Mouse (Mus musculus) kidney, postnatal 14 days (tissue): ENCODE measurements around the gene Hap1.
"Not testable (repeated sequence)": the region's sequence is repeated elsewhere in the genome, so short reads cannot be mapped to it uniquely, and the experiment has no call there.

Source experiments
- DNase-seq: peaks from one replicate; pipeline ENCODE4 v3.0.0; 2022; ENCODE audit warnings: mixed read lengths

Gene Hap1

DNA sequence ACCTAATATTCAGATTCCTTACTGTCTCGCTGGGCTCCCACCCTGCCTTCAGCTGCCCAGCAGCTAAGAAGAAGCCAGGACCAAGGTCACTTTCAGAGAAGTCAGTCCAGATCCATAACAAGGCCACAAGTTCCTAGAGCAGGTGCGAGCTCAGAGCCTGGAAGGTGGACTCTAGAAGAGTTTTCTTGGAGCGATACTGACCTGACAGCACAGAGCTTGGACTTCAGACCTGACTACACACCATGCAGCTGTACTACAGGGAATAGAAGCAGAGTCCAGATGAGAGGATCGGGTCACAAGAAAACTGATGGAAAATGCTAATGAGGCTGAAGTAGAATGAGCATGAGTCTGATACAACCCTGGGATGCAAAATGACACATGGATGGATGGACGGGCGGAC is 42.5 kb downstream of the Hap1 start:
- no peak for DNase-seq

DNA sequence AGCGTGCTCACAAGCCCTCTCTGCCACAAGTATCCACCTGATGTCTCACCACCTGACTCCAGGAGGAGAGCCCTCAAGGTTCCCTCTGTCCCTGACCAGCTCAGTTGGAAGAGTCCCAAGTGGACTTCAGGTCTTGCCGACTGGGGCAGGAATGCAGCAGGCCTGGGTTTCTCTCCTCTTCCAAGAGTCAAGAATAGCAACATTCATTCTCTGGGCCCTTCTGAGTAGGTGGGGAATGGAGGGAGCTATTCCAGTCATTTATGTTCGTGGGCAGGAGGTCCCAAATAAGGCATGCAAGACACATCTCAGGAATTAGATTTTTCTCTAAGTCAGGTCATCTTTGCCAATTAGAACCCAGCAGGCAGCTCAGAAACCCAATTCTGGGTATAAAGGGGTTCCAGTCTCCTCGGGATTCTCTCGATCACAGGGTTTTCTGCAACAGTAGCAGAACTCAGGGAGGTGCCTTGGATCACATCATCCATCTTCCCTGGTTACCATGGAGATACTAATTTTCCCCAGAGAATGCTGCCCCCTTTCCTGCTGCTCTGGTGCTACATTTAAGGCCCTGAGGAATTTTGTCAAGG is 43.7 kb downstream of the Hap1 start:
- DNase-seq, result peak; percentile 80

DNA sequence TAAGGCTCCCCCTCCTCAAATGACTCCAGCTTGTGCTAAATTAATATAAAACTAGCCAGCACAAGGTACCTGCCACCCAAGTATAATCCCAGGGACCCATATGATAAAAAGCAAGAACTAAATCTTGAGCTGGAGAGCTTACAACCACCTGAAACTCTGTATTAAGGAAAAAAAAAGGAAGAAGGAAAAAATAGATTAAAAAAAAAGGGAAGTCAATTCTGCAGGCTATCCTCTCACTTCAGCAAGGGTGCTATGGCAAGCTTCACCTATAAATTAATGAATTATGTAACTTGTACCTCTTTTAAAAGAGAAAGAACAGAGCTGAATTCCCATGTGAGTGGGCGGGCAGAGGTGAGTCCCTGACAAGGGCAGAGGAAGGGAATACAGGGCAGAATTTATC is 44.3 kb downstream of the Hap1 start:
- no peak for DNase-seq

DNA sequence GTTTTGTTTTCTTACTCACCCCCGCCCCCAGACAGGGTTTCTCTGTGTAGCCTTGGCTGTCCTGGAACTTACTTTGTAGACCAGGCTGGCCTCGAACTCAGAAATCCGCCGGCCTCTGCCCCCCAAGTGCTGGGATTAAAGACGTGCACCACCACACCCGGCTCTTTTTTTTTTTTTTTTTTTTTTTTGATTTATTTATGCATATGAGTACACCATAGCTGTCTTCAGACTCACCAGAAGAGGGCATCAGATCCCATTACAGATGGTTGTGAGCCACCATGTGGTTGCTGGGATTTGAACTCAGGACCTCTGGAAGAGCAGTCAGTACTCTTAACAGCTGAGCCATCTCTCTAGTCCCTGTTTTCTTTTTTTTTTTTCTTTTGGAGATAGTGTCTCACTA is 47.3 kb downstream of the Hap1 start:
- not testable (repeated sequence) for DNase-seq

DNA sequence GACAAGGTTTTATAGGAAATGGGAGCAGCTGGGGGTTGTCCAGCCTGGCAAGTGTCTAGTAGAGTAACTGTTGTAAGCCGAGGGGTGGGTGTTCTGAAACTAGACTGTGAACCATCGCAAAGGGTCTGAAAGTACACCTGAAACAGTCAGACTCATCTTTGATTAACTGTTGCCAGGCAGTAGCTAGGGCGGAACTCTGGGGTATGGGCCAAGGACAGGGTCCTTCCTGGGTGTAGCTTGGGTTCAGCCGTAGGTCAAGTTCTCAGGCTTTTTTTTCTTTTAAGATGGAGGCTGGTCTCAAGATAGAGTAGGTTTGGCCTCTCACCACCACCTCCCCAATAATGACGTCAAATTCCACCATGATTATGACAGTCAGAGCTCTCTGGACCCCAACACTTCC is 48.0 kb downstream of the Hap1 start:
- DNase-seq, result no peak

DNA sequence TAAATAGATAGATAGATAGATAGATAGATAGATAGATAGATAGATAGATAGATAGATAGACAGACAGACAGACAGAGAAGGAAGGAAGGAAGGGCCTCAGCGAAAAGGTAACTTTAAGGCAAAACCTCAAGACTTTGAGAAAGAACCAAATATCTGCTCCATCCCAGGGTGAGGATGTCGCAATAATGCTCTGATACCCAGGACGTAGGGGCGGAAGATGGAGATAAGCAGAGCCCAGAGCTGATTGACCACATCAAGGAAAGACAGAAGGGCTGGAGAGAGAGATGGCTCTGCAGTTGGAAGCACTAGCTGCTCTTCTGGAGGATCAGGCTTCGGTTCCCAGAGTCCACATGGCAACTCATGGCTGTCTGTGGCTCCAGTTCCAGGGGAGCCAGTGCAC is 54.6 kb downstream of the Hap1 start:
- DNase-seq, result no peak

DNA sequence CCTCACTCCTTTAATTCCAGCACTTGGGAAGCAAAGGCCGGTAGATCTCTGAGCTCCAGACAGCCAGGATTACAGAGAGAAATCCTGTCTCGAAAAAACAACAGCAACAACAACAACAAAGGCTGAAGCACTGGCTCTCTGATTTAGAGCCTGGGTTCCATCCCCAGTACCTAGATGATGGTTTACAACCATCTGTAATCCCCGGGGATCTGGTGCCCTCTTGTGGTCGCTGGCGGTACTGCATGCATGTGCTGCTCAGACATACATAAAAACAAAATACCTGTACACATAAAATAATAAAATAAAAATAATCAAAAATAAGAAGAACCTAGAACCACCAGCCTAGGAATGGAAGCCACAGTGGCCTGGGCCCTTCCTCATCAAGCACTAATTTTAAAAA is 55.6 kb downstream of the Hap1 start:
- DNase-seq, result peak; percentile 51

DNA sequence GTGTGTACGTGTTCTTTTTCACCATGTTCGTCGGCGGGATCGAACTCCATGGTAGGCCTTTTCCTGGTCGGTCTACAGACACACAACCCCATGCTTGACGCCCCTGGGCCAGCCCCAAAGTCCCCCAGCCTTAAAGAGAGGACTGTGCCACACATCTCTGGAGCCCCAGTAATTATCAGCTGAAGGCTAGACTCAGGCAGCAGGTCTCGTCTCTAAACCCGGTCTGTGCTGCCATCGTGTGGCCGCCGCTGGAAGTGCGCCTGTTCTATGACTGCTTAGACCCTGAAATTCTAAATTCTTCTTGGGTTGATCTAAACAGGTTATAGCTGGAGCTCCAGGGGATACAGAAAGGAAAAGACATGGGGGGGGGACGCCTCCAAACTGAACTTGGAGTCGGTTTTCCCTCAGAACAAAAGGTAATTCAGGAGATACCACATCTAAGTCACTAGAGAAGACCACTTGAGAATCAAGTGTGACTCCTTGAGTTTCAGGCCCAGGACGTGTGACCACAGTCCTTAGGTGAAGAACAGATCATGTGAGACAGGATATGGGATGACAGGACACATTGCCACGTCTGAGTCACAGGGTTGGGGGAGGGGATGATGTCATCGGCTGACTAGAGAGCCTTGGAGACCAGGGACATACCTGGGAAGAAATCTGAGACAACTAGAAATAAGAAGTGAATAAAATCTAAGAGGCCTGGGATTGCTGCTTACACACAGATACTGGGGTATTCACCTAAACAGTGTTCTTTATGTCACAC is 57.5 kb downstream of the Hap1 start:
- DNase-seq, result peak; percentile 86

DNA sequence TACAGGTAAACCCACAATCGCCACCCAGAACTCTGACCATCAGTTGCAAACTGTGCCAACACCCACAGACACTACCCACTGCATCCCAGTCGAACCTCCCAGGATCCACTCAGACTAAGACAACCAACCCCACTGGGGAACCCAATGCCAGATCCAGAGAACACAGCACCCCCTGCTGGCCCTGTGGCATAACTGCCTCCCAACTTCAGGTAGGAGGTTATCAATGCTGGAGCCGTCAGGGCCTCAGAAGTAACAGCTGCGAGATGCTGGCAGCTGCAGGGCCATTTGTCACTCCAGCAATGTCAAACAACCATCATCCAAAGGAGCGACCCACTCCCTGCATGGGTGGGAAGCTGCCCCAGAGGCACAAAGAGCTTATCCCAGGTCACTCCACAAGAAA is 58.1 kb downstream of the Hap1 start:
- DNase-seq, result no peak
